Mouse (Mus musculus) testis, adult 2 months (tissue): ENCODE data around the gene Zfp687.

Experiments
- CTCF ChIP-seq: fragments of 200-500 bp; IDR thresholded peaks from 2 replicates; pipeline ENCODE4 v1.5.1; 2012; ENCODE audit warnings: low read depth, mild to moderate bottlenecking, inconsistent platforms, low read length, moderate library complexity; ENCODE audit not compliant: control insufficient read depth, insufficient read depth, insufficient replicate concordance
- POLR2A ChIP-seq: fragments of 200-500 bp; IDR thresholded peaks from 2 replicates; pipeline ENCODE4 v1.6.1; 2012; ENCODE audit warnings: low read depth, mild to moderate bottlenecking, inconsistent platforms, low read length, moderate library complexity; ENCODE audit not compliant: control insufficient read depth

DNA sequence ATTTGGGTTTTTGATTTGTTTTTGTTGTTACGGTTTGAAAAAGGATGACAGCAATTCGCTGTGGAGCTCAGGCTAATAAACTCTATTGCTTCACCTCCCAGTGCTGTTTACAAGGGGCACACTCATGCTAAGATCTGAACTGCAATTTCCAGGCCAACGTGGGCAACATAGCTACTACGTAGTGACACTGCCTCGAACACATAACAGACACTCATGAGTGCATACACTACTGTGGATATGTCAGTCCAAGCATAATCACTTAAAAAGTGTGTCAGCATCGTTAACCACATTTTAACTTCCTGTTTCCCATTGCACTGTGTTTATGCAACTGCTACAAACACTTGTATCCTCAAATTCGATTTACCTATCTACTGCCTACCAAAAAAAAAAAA is 27.6 kb upstream of the Zfp687 start:
- TF ChIP-seq CTCF, result no peak
- no peak for TF ChIP-seq POLR2A
